Mouse (Mus musculus): Measurements from ENCODE around the gene H3f3a.

Gene H3f3a

DNA sequence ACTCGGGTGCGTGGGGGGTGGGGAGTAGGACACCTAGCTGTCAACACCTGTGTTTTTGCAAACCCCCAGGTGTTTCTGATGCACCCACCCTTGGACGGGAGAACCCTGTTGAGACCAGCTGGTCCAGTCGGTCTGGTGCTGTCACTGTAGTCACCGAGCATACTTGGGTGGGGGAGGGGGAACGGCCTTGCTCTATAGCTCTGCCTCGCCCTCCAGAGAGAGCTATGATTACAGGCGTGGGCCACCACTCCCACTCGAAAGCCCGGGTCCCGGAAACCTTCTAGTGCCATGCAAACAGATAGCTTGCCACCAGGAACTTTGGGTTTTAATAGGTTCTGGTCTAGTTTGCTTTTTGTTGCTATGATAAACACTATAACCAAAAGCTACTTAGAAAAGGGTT is 51.6 kb downstream of the H3f3a start:
- no peak for DNase-seq (ENCODE audit: low read depth, low spot score)

DNA sequence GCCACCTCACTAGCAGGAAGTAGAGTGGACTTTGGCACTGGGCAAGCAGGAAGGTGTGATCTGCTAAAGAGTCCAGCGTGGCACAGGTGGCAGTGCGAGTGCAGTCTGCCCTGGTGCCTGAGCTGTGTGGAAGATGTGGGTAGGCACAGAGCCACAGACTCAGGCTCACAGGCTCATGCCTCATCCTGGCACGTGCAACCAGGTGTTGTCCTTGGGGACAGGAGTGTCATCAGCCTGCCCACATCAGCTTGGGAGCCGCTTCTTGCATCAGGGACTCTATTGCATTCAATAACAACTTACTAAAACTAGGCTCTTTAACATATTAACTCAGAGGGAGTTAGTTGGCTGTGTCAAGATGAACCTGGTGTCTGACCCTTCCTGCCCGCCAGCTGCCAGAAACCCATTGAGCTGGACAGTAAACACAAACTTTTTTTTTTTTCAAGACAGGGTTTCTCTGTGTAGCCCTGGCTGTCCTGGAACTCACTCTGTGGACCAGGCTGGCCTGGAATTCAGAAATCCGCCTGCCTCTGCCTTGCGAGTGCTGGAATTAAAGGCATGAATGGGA is 55.7 kb downstream of the H3f3a start:
- no peak for DNase-seq (ENCODE audit: low read depth, low spot score)

DNA sequence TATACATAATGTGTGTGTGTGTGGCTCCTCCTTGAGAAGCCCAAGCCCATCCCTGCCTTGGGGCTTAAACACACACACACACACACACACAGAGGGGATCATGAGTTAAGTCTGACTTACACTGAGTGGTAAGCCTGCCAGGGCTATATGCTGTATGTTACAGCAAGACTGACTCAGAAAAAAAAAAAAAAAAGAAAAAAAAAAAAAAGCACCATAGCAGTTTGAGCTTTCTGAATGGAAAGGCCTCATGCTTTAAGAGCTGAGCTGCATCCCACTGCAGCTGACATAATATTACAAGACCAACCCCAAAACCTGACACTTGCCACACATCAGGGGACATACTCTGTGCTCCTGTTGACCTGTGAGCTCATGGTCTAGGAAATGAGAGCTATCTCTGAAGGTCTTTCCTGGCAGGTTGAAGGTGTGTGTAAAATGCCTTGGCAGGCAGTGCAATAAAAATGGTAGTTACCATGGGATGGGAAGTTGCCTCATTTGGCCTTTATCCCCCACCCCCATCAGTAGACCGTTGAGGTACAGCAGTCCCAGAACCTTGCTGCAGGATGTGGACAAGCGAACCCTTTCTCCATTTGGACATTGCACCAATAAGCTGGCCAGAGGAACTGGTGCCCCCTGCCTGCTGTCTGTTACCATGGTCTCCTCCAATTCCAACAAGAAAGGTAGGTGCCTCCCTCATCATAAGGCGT is 56.3 kb downstream of the H3f3a start:
- DNase-seq (ENCODE audit: low read depth, low spot score), result no peak

DNA sequence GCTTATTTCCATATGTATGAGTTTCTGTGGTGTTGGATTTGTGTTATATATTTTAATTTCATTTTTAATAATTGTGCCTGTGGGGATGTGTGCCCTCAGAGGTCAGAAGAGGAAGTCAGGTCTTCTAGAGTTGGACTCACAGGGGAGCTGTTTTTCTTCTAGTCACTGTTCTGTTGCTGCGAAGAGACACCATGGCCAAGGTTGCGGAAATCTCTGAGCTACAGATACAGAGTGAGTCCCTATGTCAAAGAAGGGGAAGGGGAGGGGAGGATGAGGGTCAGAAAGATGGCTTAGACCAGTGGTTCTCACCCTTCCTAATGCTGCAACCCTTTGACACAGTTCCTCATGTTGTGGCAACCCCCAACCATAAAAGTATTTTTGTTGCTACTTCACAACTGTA is 57.0 kb downstream of the H3f3a start:
- no peak for DNase-seq (ENCODE audit: low read depth, low spot score)

DNA sequence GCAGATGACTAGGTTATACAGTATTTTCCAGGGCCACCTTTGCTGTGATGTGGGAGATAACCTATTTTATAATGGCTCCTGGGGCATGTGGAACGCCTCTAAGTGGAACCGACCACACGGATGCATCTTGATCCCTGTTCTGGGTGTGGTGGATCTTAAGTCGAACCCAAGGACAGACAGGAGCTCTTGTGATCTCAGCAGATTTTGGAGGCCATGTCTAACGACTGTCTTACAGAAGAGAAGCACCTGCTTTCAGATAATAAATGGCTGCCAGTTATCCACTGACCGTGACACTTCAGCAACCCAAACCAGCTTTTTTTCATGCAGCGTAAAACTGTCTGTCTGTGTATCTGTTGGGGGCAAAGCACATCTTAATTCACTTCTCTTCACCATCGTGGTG is 59.4 kb downstream of the H3f3a start:
- no peak for DNase-seq (ENCODE audit: low read depth, low spot score)

DNA sequence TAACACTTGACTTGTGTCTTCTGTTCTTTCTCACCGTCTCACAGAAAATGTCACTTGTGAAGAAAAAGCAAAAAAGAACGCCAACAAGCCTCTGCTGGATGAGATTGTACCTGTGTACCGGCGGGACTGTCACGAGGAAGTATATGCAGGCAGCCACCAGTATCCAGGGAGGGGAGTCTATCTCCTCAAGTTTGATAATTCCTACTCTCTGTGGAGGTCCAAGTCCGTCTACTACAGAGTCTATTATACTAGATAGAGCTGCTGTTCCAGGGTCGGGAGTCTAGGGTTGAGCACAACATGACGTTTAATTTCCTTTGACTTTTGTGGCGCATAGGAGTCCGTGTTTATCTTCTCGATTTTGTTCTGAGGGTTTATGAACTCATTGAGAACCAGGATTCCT is 61.6 kb downstream of the H3f3a start:
- DNase-seq (ENCODE audit: low read depth, low spot score), result no peak
